Mouse (Mus musculus) CD8-positive naive resting alpha-beta T cell, adult 2 months (primary cell): ENCODE results near the gene Zfp84.
A peak's percentile ranks its signal among the peaks of the same experiment; 100 is the strongest.

Source experiments
- DNase-seq, 2 experiments: peaks; one replicate each; pipeline ENCODE4 v3.0.0; 2022; ENCODE audit warnings: low read depth in 2 of 2, low spot score in 2 of 2

Gene Zfp84

GRCm38 (mm10) chr7:29815910-29816429 lies 47.6 kb downstream of the Zfp84 start, which contains the start of gene Zfp790:
Gene Zfp790, plus strand, starts transcription at chr7:29816114.
- DNase-seq: peak; percentile 66 to 78

GRCm38 (mm10) chr7:29818619-29819254 lies 50.4 kb downstream of the Zfp84 start:
- DNase-seq: peak; percentile 58 to 71

GRCm38 (mm10) chr7:29828001-29828400 lies 59.6 kb downstream of the Zfp84 start:
- DNase-seq: no peak
